Comparison of ENCODE assay signal across 8 mouse cellular contexts in genomic region chr9:57075681-57076381, GRCm38 (mm10). TPM values are rescaled to one million over a fixed set of nuclear protein-coding genes. Genes with fewer than 3 reads are reported as not detected.
DNase-seq lines count a peak whose midpoint lies in the region; ATAC-seq and TF ChIP-seq lines count a peak whose summit lies in the region.

No protein-coding gene starts in this region.

- peak overlapping the region; percentile 87 to 100 for H3K4me3 ChIP-seq in ES-E14 (ENCODE audit: insufficient read depth in 1 of 2, low read depth in 1 of 2, low read length in 2 of 2, poor library complexity in 1 of 2, severe bottlenecking in 1 of 2)
- H3K4me3 ChIP-seq in forebrain, embryonic 15.5 days, result peak overlapping the region; percentile 82
- peak overlapping the region; percentile 51 for H3K4me3 ChIP-seq in lung, adult 2 months (replicated peaks; ENCODE audit: extremely low read depth, low read depth, low read length)

- in situ Hi-C loops in ES-E14 (cut with MboI; ENCODE audit: low sequenced_read_pairs in 2 of 2, unreplicated experiment in 2 of 2), result no loop called here

- H3K4me2 ChIP-seq in forebrain, embryonic 15.5 days (replicated peaks), result peak overlapping the region; percentile 64

- peak overlapping the region; percentile 85; the same call in 1 of the 2 replicates for H3K27ac ChIP-seq in ES-E14 (ENCODE audit: insufficient read depth, low read depth, low read length, poor library complexity, severe bottlenecking)
- H3K27ac ChIP-seq in forebrain, embryonic 15.5 days (replicated peaks), result peak overlapping the region; percentile 97

- ATAC-seq in forebrain, embryonic 15.5 days (replicated peaks), result peak; percentile 90
- ATAC-seq in neutrophil, adult 5-6 weeks (ENCODE audit: extremely low read depth, insufficient number of reproducible peaks, low FRiP score, poor library complexity, severe bottlenecking), result peak; percentile 64

- peak; percentile 65; the same call in 1 of the 2 replicates for TF ChIP-seq POLR2A in lung, adult 2 months (IDR thresholded peaks at IDR 0.05; ENCODE audit: borderline replicate concordance, extremely low read depth, low read depth, low read length)

- H3K36me3 ChIP-seq in ES-E14 (ENCODE audit: control insufficient read depth, insufficient read depth, low read length, poor library complexity, severe bottlenecking), result peaks cover 2% of the 10 kb centered on the region; the same call in 1 of the 2 replicates
- no peaks in the 10 kb centered on the region for H3K36me3 ChIP-seq in forebrain, embryonic 15.5 days

- intact Hi-C loops in heart, postnatal 25 days (cut with DNase I), result no loop called here

- H3K27me3 ChIP-seq in forebrain, embryonic 15.5 days, result no peaks in the 10 kb centered on the region

- peaks cover 3 to 4% of the 10 kb centered on the region in 2 experiments; a peak in 2 of 4 replicates for H3K4me1 ChIP-seq in ES-E14 (ENCODE audit: control insufficient read depth in 2 of 2, insufficient read depth in 2 of 2, low read length in 2 of 2, poor library complexity in 1 of 2)
- H3K4me1 ChIP-seq in forebrain, embryonic 15.5 days, result peaks cover 36% of the 10 kb centered on the region
- peaks cover 13% of the 10 kb centered on the region for H3K4me1 ChIP-seq in lung, adult 2 months (ENCODE audit: control insufficient read depth, insufficient read depth, low read length)

- DNase-seq in ES-E14 (ENCODE audit: low read depth, low spot score), result peak; percentile 98
- DNase-seq in cerebellum, adult 11-12 months, result peak; percentile 100
- peak; percentile 98 for DNase-seq in heart, postnatal 25 days (ENCODE audit: low spot score)
- peak; percentile 98 to 99 for DNase-seq in layer of hippocampus, adult 18-20 months (ENCODE audit: low spot score in 2 of 2)
- DNase-seq in lung, adult 2 months, result peak; percentile 99
- peak; percentile 98 to 100 for DNase-seq in thymus, adult 18-20 months

- peak overlapping the region; percentile 39 for H3K9ac ChIP-seq in ES-E14 (ENCODE audit: insufficient read depth, low read depth, low read length, poor library complexity, severe bottlenecking)
- peak overlapping the region; percentile 72 for H3K9ac ChIP-seq in forebrain, embryonic 15.5 days (replicated peaks)

- TF ChIP-seq CTCF in lung, adult 2 months (IDR thresholded peaks at IDR 0.05; ENCODE audit: insufficient read depth, low read length), result no peak

- no peaks in the 10 kb centered on the region for H3K9me3 ChIP-seq in ES-E14 (ENCODE audit: control insufficient read depth, insufficient read depth, low read depth, low read length)
- H3K9me3 ChIP-seq in forebrain, embryonic 15.5 days, result no peaks in the 10 kb centered on the region

- WGBS in forebrain, embryonic 15.5 days, result under 1% methylated on average over 43 of the region's 43 CpGs
- WGBS in lung, adult 2 months, result under 1% methylated on average over 43 of the region's 43 CpGs

TF ChIP-seq in ES-E14, 5 proteins besides CTCF, POLR2A, EP300 and RAD21:
- TF ChIP-seq CHD2 (IDR thresholded peaks at IDR 0.05; ENCODE audit: low read depth, low read length) (peak; percentile 83), HCFC1 (IDR thresholded peaks at IDR 0.05; ENCODE audit: borderline replicate concordance, insufficient read depth, low read length) (no peak)
TF ChIP-seq in ES-E14: peak in this region for 1.

RNA-seq across cellular contexts. Expression of gene Sin3a, which starts 4.0 kb away (rescaled TPM):
- 78.3 and 88.1 TPM in 2 replicates for total RNA-seq in ES-E14 (2012; rRNA removed)
- 27.6 and 28.0 TPM in 2 replicates for polyA plus RNA-seq in forebrain, embryonic 15.5 days (2015; fragmentation: Nextera tagmentation; extraction: Ambion mirVana)
- total RNA-seq in heart, postnatal 25 days (2021), result 10 to 100 TPM; 27.0 to 31.7 TPM
- 10 to 100 TPM; 30.8 to 41.1 TPM for total RNA-seq in layer of hippocampus, adult 18-20 months (2021)
- polyA plus RNA-seq in lung, adult 2 months (2012; rRNA removed), result 68.4 and 82.1 TPM in 2 replicates
- total RNA-seq in neutrophil, adult 5-6 weeks (2017), result 124 and 134 TPM in 2 replicates

RNA-seq across cellular contexts. Expression of gene Man2c1, which starts 54.7 kb away (rescaled TPM):
- 122 and 211 TPM in 2 replicates for total RNA-seq in ES-E14 (2012; rRNA removed)
- 72.4 and 74.3 TPM in 2 replicates for polyA plus RNA-seq in forebrain, embryonic 15.5 days (2015; fragmentation: Nextera tagmentation; extraction: Ambion mirVana)
- 10 to 100 TPM; 43.7 to 46.0 TPM for total RNA-seq in heart, postnatal 25 days (2021)
- total RNA-seq in layer of hippocampus, adult 18-20 months (2021), result 100 to 1,000 TPM; 127 to 155 TPM
- polyA plus RNA-seq in lung, adult 2 months (2012; rRNA removed), result 232 and 233 TPM in 2 replicates
- 63.2 and 78.2 TPM in 2 replicates for total RNA-seq in neutrophil, adult 5-6 weeks (2017)

Comparison
In these comparisons a context has a peak if more than half of its experiments do, and no peak if none do; other contexts are left out.
1. Peak in every context shown above with its lines: DNase-seq, ATAC-seq, H3K4me3 ChIP-seq and H3K27ac ChIP-seq.